Mouse (Mus musculus): ENCODE measurements at regions not wholly inside any gene's neighbourhood (a gene's known extent, or its start where the extent isn't known, plus 50 kb on each side); places are given as distances from the start of the nearest gene placed in this dataset.

DNA sequence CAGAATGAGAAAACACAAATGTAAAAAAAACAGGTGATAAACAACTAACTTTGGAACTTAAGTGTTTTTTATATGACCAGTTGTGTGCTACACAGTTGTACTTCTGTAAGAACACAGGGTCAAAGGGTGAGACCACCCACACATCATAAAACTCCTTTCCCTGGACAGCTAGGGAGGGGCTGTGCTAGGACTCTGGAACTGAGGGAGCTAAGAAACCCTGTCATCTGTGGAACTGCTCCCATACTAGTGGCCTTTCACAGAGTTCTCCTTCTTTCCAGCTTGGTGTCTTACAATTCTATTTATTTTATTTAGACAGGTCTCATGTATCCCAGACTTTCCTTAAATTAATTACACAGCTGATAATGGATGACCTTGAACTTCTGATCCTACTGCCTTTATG lies 640.4 kb upstream of the Nrp1 start:
- Histone ChIP-seq H3K9me3 (no peaks in the 10 kb centered on the region), H3K4me3 (no peak overlapping the region), H3K27ac (replicated peaks) (no peak overlapping the region), H3K36me3 (replicated peaks) (no peaks in the 10 kb centered on the region), H3K27me3 (replicated peaks; ENCODE audit: low read depth, poor library complexity, severe bottlenecking) (peaks cover 32% of the 10 kb centered on the region), H3K4me1 (peaks cover 39% of the 10 kb centered on the region)
- DNase-seq (ENCODE audit: low spot score): no peak

DNA sequence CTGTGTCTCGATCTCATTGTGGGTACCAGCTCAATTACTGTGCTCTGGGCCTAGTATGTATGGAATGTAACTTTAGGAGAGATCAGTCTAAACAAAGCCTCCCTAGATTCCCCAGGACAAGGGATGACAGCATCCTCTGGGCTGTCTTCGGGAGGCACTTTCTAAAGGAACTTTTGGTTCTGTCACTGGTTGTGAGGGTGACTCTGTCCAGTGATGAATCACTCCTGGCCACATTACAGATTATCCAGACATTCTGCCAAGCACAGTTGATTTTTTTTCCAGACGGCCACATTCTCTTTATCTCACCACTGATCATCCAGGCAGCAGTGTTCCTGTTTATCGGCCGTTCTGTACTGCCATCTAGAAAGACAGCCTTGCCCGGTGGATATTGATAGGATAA lies 638.5 kb upstream of the Nrp1 start:
- 51% methylated on average over 6 of the region's 6 CpGs for WGBS
- no peaks in the 10 kb centered on the region for H3K36me3 ChIP-seq (replicated peaks)
- H3K4me3 ChIP-seq: no peak overlapping the region
- peaks cover 26% of the 10 kb centered on the region for H3K27me3 ChIP-seq (replicated peaks; ENCODE audit: low read depth, poor library complexity, severe bottlenecking)
- H3K27ac ChIP-seq (replicated peaks): no peak overlapping the region
- H3K9me3 ChIP-seq: no peaks in the 10 kb centered on the region
- peaks cover 39% of the 10 kb centered on the region for H3K4me1 ChIP-seq
- no peak for DNase-seq (ENCODE audit: low spot score)

DNA sequence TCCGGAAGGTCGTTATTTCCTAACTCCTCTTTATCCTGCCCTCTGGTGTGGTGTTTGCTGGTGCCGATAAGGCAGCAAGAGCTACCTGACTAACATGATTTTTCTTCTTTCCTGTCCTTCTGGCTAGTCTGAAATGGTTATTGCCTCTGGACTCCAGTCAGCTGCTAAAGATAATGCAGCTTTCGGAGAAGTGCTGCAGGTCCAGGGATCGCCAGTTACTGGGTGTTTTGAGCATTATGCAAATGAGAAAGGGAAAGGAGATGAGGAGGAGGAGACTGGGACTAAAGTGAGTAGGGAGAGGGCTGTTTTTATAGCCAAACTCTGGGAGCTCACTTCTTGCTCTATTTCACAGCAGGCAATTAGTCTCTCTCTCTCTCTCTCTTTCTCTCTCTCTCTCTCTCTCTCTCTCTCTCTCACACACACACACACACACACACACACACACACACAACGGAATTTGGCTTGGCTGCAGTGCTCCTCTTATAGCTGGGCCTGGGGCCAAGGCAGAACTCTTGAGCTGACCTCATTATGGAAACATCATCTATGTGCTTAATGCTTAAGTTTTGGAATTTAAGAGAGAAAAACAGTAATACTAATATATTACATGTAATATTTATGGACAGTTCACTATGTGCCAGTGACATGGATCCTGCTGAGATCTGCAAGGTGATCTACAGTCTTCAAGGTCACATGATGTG lies 637.7 kb upstream of the Nrp1 start:
- no peaks in the 10 kb centered on the region for H3K36me3 ChIP-seq (replicated peaks)

GRCm38 (mm10) chr8:127721624-127722023 lies 636.8 kb upstream of the Nrp1 start:
- WGBS: 44% methylated on average over 1 of the region's 1 CpGs
- H3K27ac ChIP-seq (replicated peaks): no peak overlapping the region
- H3K9me3 ChIP-seq: no peaks in the 10 kb centered on the region

More for the DNA sequence above, 637.7 kb upstream of the Nrp1 start:
- 49% methylated on average over 6 of the region's 6 CpGs for WGBS
- Histone ChIP-seq H3K4me3 (no peak overlapping the region), H3K27ac (replicated peaks) (no peak overlapping the region), H3K4me1 (peaks cover 39% of the 10 kb centered on the region), H3K27me3 (replicated peaks; ENCODE audit: low read depth, poor library complexity, severe bottlenecking) (peaks cover 24% of the 10 kb centered on the region), H3K9me3 (no peaks in the 10 kb centered on the region)
- no peak for DNase-seq (ENCODE audit: low spot score)

DNA sequence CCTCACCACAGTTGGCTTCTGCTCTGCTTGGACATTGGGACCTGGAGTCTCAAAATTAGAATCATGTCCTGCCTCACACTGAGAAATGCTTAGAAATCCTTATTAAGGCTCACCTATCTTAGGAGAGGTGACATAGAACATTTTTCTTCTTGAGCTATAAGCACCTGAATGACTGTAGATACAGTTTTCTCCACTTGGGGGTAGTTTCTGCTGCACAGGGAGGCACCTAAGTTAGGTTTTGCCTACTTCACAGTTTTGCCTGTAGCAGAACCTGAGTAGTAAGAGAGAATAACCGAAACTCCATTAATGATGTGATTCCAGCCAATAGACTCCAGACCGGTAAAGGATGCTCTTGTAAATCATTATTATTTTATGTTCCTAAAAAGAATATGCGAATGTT lies 624.3 kb upstream of the Nrp1 start:
- Histone ChIP-seq H3K4me1 (no peaks in the 10 kb centered on the region), H3K36me3 (replicated peaks) (no peaks in the 10 kb centered on the region)

More at GRCm38 (mm10) chr8:127721624-127722023, 636.8 kb upstream of the Nrp1 start:
- peaks cover 19% of the 10 kb centered on the region for H3K27me3 ChIP-seq (replicated peaks; ENCODE audit: low read depth, poor library complexity, severe bottlenecking)
- no peak for DNase-seq (ENCODE audit: low spot score)
- H3K4me1 ChIP-seq: peaks cover 39% of the 10 kb centered on the region
- no peaks in the 10 kb centered on the region for H3K36me3 ChIP-seq (replicated peaks)
- no peak overlapping the region for H3K4me3 ChIP-seq

DNA sequence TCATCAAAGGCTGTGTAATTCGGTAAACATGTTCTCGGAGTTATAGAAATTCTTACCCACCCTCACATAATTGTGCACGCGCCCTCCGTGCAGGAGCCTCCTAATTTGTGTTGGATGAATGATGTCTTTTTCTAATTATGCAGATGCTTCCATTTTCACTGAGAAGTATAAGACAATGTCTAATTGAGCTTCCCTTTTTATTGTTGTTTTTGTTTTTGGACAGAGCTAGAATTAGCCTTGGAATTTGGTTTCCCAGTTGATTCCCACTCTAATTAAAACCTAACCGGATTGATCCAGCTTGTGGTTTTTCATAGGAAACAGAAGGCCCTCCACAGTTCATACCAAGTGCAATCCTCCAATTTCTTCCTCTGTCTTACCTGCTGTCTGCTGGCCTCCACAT lies 616.2 kb upstream of the Nrp1 start:
- H3K4me1 ChIP-seq: peaks cover 7% of the 10 kb centered on the region; the same call in 1 of the 2 replicates
- no peaks in the 10 kb centered on the region for H3K36me3 ChIP-seq (replicated peaks)
- no peak for DNase-seq (ENCODE audit: low spot score)
- H3K9me3 ChIP-seq: no peaks in the 10 kb centered on the region
- H3K27me3 ChIP-seq (replicated peaks; ENCODE audit: low read depth, poor library complexity, severe bottlenecking): no peaks in the 10 kb centered on the region
- 76% methylated on average over 6 of the region's 6 CpGs for WGBS
- no peak overlapping the region for H3K27ac ChIP-seq (replicated peaks)
- H3K4me3 ChIP-seq: no peak overlapping the region

More for the DNA sequence above, 624.3 kb upstream of the Nrp1 start:
- no peak for DNase-seq (ENCODE audit: low spot score)
- Histone ChIP-seq H3K4me3 (no peak overlapping the region), H3K27ac (replicated peaks) (no peak overlapping the region), H3K27me3 (replicated peaks; ENCODE audit: low read depth, poor library complexity, severe bottlenecking) (no peaks in the 10 kb centered on the region), H3K9me3 (no peaks in the 10 kb centered on the region)
- 91% methylated on average over 3 of the region's 3 CpGs for WGBS

DNA sequence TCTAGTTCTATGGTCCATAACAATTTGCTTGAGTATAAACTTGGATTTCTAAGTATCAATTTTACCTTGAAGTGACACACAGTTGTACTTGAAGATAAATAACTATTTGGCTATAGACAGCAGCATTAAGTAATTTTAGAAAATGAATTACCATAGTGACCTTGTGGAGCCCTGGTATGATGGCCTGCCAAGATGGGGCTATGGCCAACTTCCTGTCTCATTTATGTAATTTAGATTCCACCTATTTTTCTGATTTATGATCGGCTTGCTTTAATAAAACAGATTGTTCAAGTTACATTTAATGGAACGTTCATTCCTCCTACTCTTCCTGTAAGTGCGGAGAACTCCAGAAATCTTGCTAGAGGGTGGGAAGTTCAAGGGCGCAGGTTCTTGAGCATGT lies 613.2 kb upstream of the Nrp1 start:
- no peak for DNase-seq (ENCODE audit: low spot score)
- Histone ChIP-seq H3K9me3 (no peaks in the 10 kb centered on the region), H3K27me3 (replicated peaks; ENCODE audit: low read depth, poor library complexity, severe bottlenecking) (no peaks in the 10 kb centered on the region; the same call in 1 of the 2 replicates), H3K4me3 (no peak overlapping the region), H3K36me3 (replicated peaks) (no peaks in the 10 kb centered on the region), H3K4me1 (peaks cover 7% of the 10 kb centered on the region; the same call in 1 of the 2 replicates), H3K27ac (replicated peaks) (no peak overlapping the region)
- 89% methylated on average over 4 of the region's 4 CpGs for WGBS

DNA sequence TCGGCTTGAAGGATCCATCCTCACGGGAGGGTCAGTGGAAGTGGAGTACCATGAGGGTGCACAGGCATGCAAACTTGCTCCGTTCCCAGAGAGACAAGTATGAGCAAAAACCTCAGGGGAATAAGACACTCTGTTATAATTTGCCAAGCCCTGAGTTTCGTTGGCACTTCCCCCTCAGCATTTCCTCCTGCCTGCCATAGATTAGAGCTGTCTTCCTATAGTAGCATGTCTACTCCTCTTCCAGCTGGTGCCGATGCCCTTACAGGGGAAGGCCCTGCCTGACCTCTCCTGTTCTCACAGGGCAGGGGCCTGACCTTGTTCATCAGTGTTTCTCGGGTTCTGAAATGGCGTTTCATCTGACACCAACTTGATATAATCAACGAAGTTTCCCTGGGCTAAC lies 611.9 kb upstream of the Nrp1 start:
- no peaks in the 10 kb centered on the region for H3K36me3 ChIP-seq (replicated peaks)
- peaks cover 7% of the 10 kb centered on the region; the same call in 1 of the 2 replicates for H3K4me1 ChIP-seq
- H3K9me3 ChIP-seq: no peaks in the 10 kb centered on the region
- H3K27me3 ChIP-seq (replicated peaks; ENCODE audit: low read depth, poor library complexity, severe bottlenecking): no peaks in the 10 kb centered on the region; the same call in 1 of the 2 replicates
- no peak for DNase-seq (ENCODE audit: low spot score)
- no peak overlapping the region for H3K27ac ChIP-seq (replicated peaks)
- 61% methylated on average over 8 of the region's 8 CpGs for WGBS
- no peak overlapping the region for H3K4me3 ChIP-seq

- Histone ChIP-seq H3K9me3 (no peaks in the 10 kb centered on the region), H3K27me3 (replicated peaks; ENCODE audit: low read depth, poor library complexity, severe bottlenecking) (no peaks in the 10 kb centered on the region; the same call in 1 of the 2 replicates), H3K4me1 (peaks cover 10% of the 10 kb centered on the region), H3K36me3 (replicated peaks) (no peaks in the 10 kb centered on the region), H3K4me3 (no peak overlapping the region), H3K27ac (replicated peaks) (no peak overlapping the region)
- 87% methylated on average over 5 of the region's 5 CpGs for WGBS
- DNase-seq (ENCODE audit: low spot score): no peak
Measured at GRCm38 (mm10) chr8:127752871-127753270, 605.5 kb upstream of the Nrp1 start.

GRCm38 (mm10) chr8:127753793-127754565 lies 604.4 kb upstream of the Nrp1 start:
- no peak overlapping the region for H3K27ac ChIP-seq (replicated peaks)
- 92% methylated on average over 5 of the region's 5 CpGs for WGBS
- H3K27me3 ChIP-seq (replicated peaks; ENCODE audit: low read depth, poor library complexity, severe bottlenecking): no peaks in the 10 kb centered on the region
- H3K9me3 ChIP-seq: no peaks in the 10 kb centered on the region
- peaks cover 12% of the 10 kb centered on the region for H3K4me1 ChIP-seq
- H3K36me3 ChIP-seq (replicated peaks): no peaks in the 10 kb centered on the region
- no peak for DNase-seq (ENCODE audit: low spot score)
- H3K4me3 ChIP-seq: no peak overlapping the region

DNA sequence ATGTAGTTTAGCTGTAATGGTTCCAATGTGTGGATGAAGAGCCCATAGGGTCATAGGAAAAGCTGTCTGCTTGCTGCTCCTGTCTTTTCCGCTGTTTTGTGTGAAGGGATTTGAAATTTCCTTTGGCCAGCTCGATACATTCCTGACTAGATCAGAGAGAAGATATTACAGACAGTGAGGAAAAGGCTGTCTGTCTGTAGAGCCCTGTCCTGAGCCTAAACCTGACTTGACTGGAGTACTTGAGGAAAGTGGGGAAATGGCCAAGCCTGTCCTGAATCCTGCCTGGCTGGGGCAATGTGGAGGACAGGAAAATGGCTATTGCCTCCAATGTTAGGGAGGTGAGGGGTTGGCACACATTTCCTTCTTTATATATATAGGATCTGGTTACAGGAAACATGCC lies 601.0 kb upstream of the Nrp1 start:
- WGBS: 70% methylated on average over 2 of the region's 2 CpGs
- H3K4me1 ChIP-seq: peaks cover 12% of the 10 kb centered on the region

GRCm38 (mm10) chr8:127759906-127760305 lies 598.5 kb upstream of the Nrp1 start:
- no peak overlapping the region for H3K27ac ChIP-seq (replicated peaks)
- 85% methylated on average over 5 of the region's 5 CpGs for WGBS
- DNase-seq (ENCODE audit: low spot score): no peak
- H3K36me3 ChIP-seq (replicated peaks): no peaks in the 10 kb centered on the region
- H3K4me3 ChIP-seq: no peak overlapping the region
- peaks cover 12% of the 10 kb centered on the region for H3K4me1 ChIP-seq
- H3K9me3 ChIP-seq: no peaks in the 10 kb centered on the region
- H3K27me3 ChIP-seq (replicated peaks; ENCODE audit: low read depth, poor library complexity, severe bottlenecking): no peaks in the 10 kb centered on the region

More for the DNA sequence above, 601.0 kb upstream of the Nrp1 start:
- no peak for DNase-seq (ENCODE audit: low spot score)
- Histone ChIP-seq H3K36me3 (replicated peaks) (no peaks in the 10 kb centered on the region), H3K27ac (replicated peaks) (no peak overlapping the region), H3K4me3 (no peak overlapping the region), H3K9me3 (no peaks in the 10 kb centered on the region), H3K27me3 (replicated peaks; ENCODE audit: low read depth, poor library complexity, severe bottlenecking) (no peaks in the 10 kb centered on the region)

DNA sequence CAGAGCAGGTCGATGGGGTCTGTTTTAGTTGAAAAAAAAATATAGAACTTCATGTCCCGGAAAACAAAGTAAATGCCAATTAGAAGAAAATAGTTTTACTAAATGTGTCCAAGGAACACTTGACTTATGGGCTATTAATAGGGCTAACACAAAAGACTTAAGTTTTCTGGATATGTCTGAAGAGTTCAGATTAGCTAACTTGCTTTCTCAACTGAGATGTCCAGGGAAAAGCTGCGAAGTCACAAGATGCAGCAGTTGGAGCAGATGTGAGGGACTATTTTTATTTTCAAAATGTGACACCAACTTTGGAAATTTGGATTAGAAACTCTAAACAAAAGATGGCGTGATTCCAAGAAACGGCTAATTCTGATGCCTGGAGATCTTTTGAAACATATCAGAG lies 593.2 kb upstream of the Nrp1 start:
- H3K4me1 ChIP-seq: no peaks in the 10 kb centered on the region
- no peak overlapping the region for H3K4me3 ChIP-seq
- no peaks in the 10 kb centered on the region for H3K36me3 ChIP-seq (replicated peaks)
- no peak for DNase-seq (ENCODE audit: low spot score)
- H3K27me3 ChIP-seq (replicated peaks; ENCODE audit: low read depth, poor library complexity, severe bottlenecking): no peaks in the 10 kb centered on the region
- WGBS: 89% methylated on average over 5 of the region's 5 CpGs
- H3K27ac ChIP-seq (replicated peaks): no peak overlapping the region
- no peaks in the 10 kb centered on the region for H3K9me3 ChIP-seq
